Mouse (Mus musculus) midbrain, postnatal 0 days (tissue): ENCODE data around the gene Tmed10. TPM values are rescaled to one million over a fixed set of nuclear protein-coding genes. Genes with fewer than 3 reads are reported as not detected.

Experiments used
- ATAC-seq: fragments of 200-750 bp; cut with Nextera tagmentation; 2 replicates; pipeline ENCODE4 v1.8.0; 2017; ENCODE audit warnings: moderate number of reproducible peaks, mild to moderate bottlenecking, moderate TSS enrichment, moderate library complexity; ENCODE audit not compliant: low FRiP score
- DNase-seq: peaks from one replicate; pipeline ENCODE4 v3.0.0-alpha.2; 2015; ENCODE audit warnings: low spot score
- H3K27ac ChIP-seq: fragments of 300-500 bp; sonication (generic); 2 replicates; pipeline ENCODE4 v1.5.1; 2014; ENCODE audit warnings: low read depth, mild to moderate bottlenecking, low read length, mixed read lengths
- H3K27me3 ChIP-seq: fragments of 300-500 bp; sonication (generic); 2 replicates; pipeline ENCODE4 v1.6.1; 2014; ENCODE audit warnings: low read length, control low read depth, mixed read lengths; ENCODE audit not compliant: insufficient read depth
- H3K36me3 ChIP-seq: fragments of 300-500 bp; sonication (generic); 2 replicates; pipeline ENCODE4 v1.6.1; 2014; ENCODE audit warnings: low read length, control low read depth, mixed read lengths; ENCODE audit not compliant: insufficient read depth
- H3K4me1 ChIP-seq: fragments of 300-500 bp; sonication (generic); 2 replicates; pipeline ENCODE4 v1.6.1; 2014; ENCODE audit warnings: mild to moderate bottlenecking, control low read depth, antibody characterized with exemption, low read length, mixed read lengths; ENCODE audit not compliant: insufficient read depth
- H3K4me2 ChIP-seq: fragments of 300-500 bp; sonication (generic); 2 replicates; pipeline ENCODE4 v1.6.1; 2014; ENCODE audit warnings: low read depth, mild to moderate bottlenecking, low read length, mixed read lengths; ENCODE audit not compliant: poor library complexity, severe bottlenecking
- H3K4me3 ChIP-seq: fragments of 300-500 bp; sonication (generic); 2 replicates; pipeline ENCODE4 v1.5.1; 2014; ENCODE audit warnings: low read depth, mild to moderate bottlenecking, low read length, moderate library complexity
- H3K9ac ChIP-seq: fragments of 300-500 bp; sonication (generic); replicated peaks from 2 replicates; pipeline ENCODE4 v1.6.1; 2014; ENCODE audit warnings: mild to moderate bottlenecking, low read length, moderate library complexity, mixed read lengths; ENCODE audit not compliant: poor library complexity, severe bottlenecking
- H3K9me3 ChIP-seq: fragments of 300-500 bp; sonication (generic); 2 replicates; pipeline ENCODE4 v1.6.1; 2016; ENCODE audit warnings: low read length, control low read depth
- CTCF ChIP-seq: IDR thresholded peaks from 2 replicates; pipeline ENCODE4 v1.5.1; 2016; ENCODE audit warnings: antibody characterized with exemption, mild to moderate bottlenecking
- WGBS: fragments of 180-500 bp; shearing (Covaris S2); extraction: QIAGEN DNeasy Blood & Tissue Kit; methylation state at CpG from one replicate; pipeline ENCODE4 v1.1.7; 2014; 5-methylcytosine and 5-hydroxymethylcytosine counted together
- polyA plus RNA-seq: library from polyadenylated mRNA; unstranded; fragments of >200 nt; fragmentation: Nextera tagmentation; extraction: Ambion mirVana; gene quantifications from 2 replicates; pipeline ENCODE4 v1.2.1, GENCODE M21; 2015
- total RNA-seq: library from RNA; depleted of rRNA; stranded (reverse); fragments of >200 nt; gene quantifications from 2 replicates; pipeline ENCODE4 v1.2.3, GENCODE M21; 2014

The Tmed10 gene
- total and polyA plus RNA-seq, 2 experiments from 2014 or later, result 68.6 to 186 TPM

- ATAC-seq, result no peak
- Histone ChIP-seq H3K27ac (no peak overlapping the region), H3K4me2 (no peak overlapping the region), H3K9ac (no peak overlapping the region), H3K27me3 (no peaks in the 10 kb centered on the region), H3K4me1 (no peaks in the 10 kb centered on the region), H3K9me3 (no peaks in the 10 kb centered on the region), H3K4me3 (no peak overlapping the region), H3K36me3 (peaks cover 37% of the 10 kb centered on the region)
- 93% methylated on average over 7 of the region's 7 CpGs for WGBS
- no peak for TF ChIP-seq CTCF
- no peak for DNase-seq
Measured at GRCm38 (mm10) chr12:85330153-85330552, 44.5 kb downstream of the Tmed10 start.

GRCm38 (mm10) chr12:85308651-85309050 is 66.0 kb downstream of the Tmed10 start:
- peaks cover 82% of the 10 kb centered on the region for H3K36me3 ChIP-seq
- WGBS, result 77% methylated on average over 3 of the region's 3 CpGs
- H3K9me3 ChIP-seq, result no peaks in the 10 kb centered on the region
- H3K4me1 ChIP-seq, result no peaks in the 10 kb centered on the region
- ATAC-seq (no peak), DNase-seq (no peak)
- H3K4me3 ChIP-seq, result no peak overlapping the region
- H3K4me2 ChIP-seq, result no peak overlapping the region
- no peak overlapping the region for H3K27ac ChIP-seq
- TF ChIP-seq CTCF, result no peak
- H3K27me3 ChIP-seq, result no peaks in the 10 kb centered on the region
- no peak overlapping the region for H3K9ac ChIP-seq

- peak; percentile 99 for TF ChIP-seq CTCF
- H3K36me3 ChIP-seq, result peaks cover 72% of the 10 kb centered on the region
- H3K4me2 ChIP-seq, result no peak overlapping the region
- H3K4me3 ChIP-seq, result no peak overlapping the region
- no peaks in the 10 kb centered on the region for H3K27me3 ChIP-seq
- no peaks in the 10 kb centered on the region for H3K4me1 ChIP-seq
- DNase-seq, result peak; percentile 92
- peak; percentile 79 for ATAC-seq
- H3K27ac ChIP-seq, result peak overlapping the region; percentile 55; the same call in 1 of the 2 replicates
- WGBS, result 47% methylated on average over 16 of the region's 16 CpGs
- no peak overlapping the region for H3K9ac ChIP-seq
- H3K9me3 ChIP-seq, result no peaks in the 10 kb centered on the region
Measured at GRCm38 (mm10) chr12:85305247-85305892, 69.3 kb downstream of the Tmed10 start.

- peaks cover 66% of the 10 kb centered on the region for H3K36me3 ChIP-seq
- H3K4me3 ChIP-seq, result no peak overlapping the region
- no peak overlapping the region for H3K27ac ChIP-seq
- 74% methylated on average over 4 of the region's 4 CpGs for WGBS
- ATAC-seq (no peak), DNase-seq (no peak)
- H3K9ac ChIP-seq, result no peak overlapping the region
- H3K9me3 ChIP-seq, result no peaks in the 10 kb centered on the region
- no peak for TF ChIP-seq CTCF
- no peak overlapping the region for H3K4me2 ChIP-seq
- no peaks in the 10 kb centered on the region for H3K27me3 ChIP-seq
- no peaks in the 10 kb centered on the region for H3K4me1 ChIP-seq
Measured at GRCm38 (mm10) chr12:85304725-85305124, 69.9 kb downstream of the Tmed10 start.

- Histone ChIP-seq H3K36me3 (peaks cover 53% of the 10 kb centered on the region), H3K27me3 (no peaks in the 10 kb centered on the region), H3K9ac (no peak overlapping the region), H3K4me3 (no peak overlapping the region), H3K9me3 (no peaks in the 10 kb centered on the region), H3K4me2 (no peak overlapping the region), H3K27ac (no peak overlapping the region), H3K4me1 (no peaks in the 10 kb centered on the region)
- WGBS, result 85% methylated on average over 2 of the region's 2 CpGs
- TF ChIP-seq CTCF, result no peak
- DNase-seq (no peak), ATAC-seq (no peak)
Measured at GRCm38 (mm10) chr12:85303256-85303655, 71.4 kb downstream of the Tmed10 start.

GRCm38 (mm10) chr12:85298835-85299180 is 75.8 kb downstream of the Tmed10 start:
- peaks cover 19% of the 10 kb centered on the region for H3K36me3 ChIP-seq
- no peaks in the 10 kb centered on the region for H3K27me3 ChIP-seq
- H3K27ac ChIP-seq, result no peak overlapping the region
- no peaks in the 10 kb centered on the region for H3K4me1 ChIP-seq
- peaks cover 6% of the 10 kb centered on the region; the same call in 1 of the 2 replicates for H3K9me3 ChIP-seq
- 88% methylated on average over 1 of the region's 1 CpGs for WGBS
- no peak for TF ChIP-seq CTCF
- no peak for DNase-seq
- no peak overlapping the region for H3K4me2 ChIP-seq
- H3K9ac ChIP-seq, result no peak overlapping the region
- H3K4me3 ChIP-seq, result no peak overlapping the region
- no peak for ATAC-seq
